Mouse (Mus musculus) heart, embryonic 14.5 days (tissue): ENCODE data around the gene Olfr787. TPM values are rescaled to one million over a fixed set of nuclear protein-coding genes. Genes with fewer than 3 reads are reported as not detected.

ENCODE experiments used
- ATAC-seq: fragments of 200-750 bp; cut with Nextera tagmentation; 2 replicates; pipeline ENCODE4 v1.8.0; 2017; ENCODE audit warnings: low read depth, moderate TSS enrichment; ENCODE audit not compliant: insufficient number of reproducible peaks, insufficient read depth, low FRiP score
- H3K27ac ChIP-seq, 2 experiments: fragments of 200-500 bp in 1 of 2; fragments of 300-500 bp in 1 of 2; sonication (generic) in 1 of 2; replicated peaks in 1 of 2; 2 replicates each; pipeline ENCODE4 v1.5.1; 2012 to 2014; ENCODE audit warnings: low read depth in 2 of 2, low read length in 2 of 2, control low read depth in 1 of 2, mild to moderate bottlenecking in 1 of 2, mixed read lengths in 1 of 2; ENCODE audit not compliant: control insufficient read depth in 1 of 2, insufficient read depth in 1 of 2
- H3K27me3 ChIP-seq: fragments of 300-500 bp; sonication (generic); 2 replicates; pipeline ENCODE4 v1.6.1; 2014; ENCODE audit warnings: mild to moderate bottlenecking, low read length, control low read depth; ENCODE audit not compliant: control insufficient read depth, insufficient read depth
- H3K36me3 ChIP-seq: fragments of 300-500 bp; sonication (generic); 2 replicates; pipeline ENCODE4 v1.6.1; 2014; ENCODE audit warnings: mild to moderate bottlenecking, control low read depth, low read length, mixed read lengths; ENCODE audit not compliant: control insufficient read depth, insufficient read depth
- H3K4me1 ChIP-seq, 2 experiments: fragments of 200-500 bp in 1 of 2; fragments of 300-500 bp in 1 of 2; sonication (generic) in 1 of 2; 2 replicates each; pipeline ENCODE4 v1.6.1; 2012 to 2014; ENCODE audit warnings: low read length in 2 of 2, control low read depth in 1 of 2, mixed read lengths in 1 of 2; ENCODE audit not compliant: control insufficient read depth in 2 of 2, insufficient read depth in 2 of 2
- H3K4me2 ChIP-seq: fragments of 300-500 bp; sonication (generic); 2 replicates; pipeline ENCODE4 v1.6.1; 2014; ENCODE audit warnings: mild to moderate bottlenecking, low read length
- H3K4me3 ChIP-seq, 2 experiments: fragments of 200-500 bp in 1 of 2; fragments of 300-500 bp in 1 of 2; sonication (generic) in 1 of 2; 2 replicates each; pipeline ENCODE4 v1.5.1; 2012 to 2014; ENCODE audit warnings: low read length in 2 of 2, mild to moderate bottlenecking in 2 of 2, control low read depth in 1 of 2, low read depth in 1 of 2, moderate library complexity in 1 of 2; ENCODE audit not compliant: control insufficient read depth in 1 of 2, insufficient read depth in 1 of 2
- H3K9ac ChIP-seq: fragments of 300-500 bp; sonication (generic); 2 replicates; pipeline ENCODE4 v1.6.1; 2014; ENCODE audit warnings: mild to moderate bottlenecking, low read length
- H3K9me3 ChIP-seq: fragments of 300-500 bp; sonication (generic); 2 replicates; pipeline ENCODE4 v1.6.1; 2016; ENCODE audit warnings: low read length, control low read depth; ENCODE audit not compliant: control insufficient read depth
- WGBS: fragments of 180-500 bp; shearing (Covaris S2); extraction: QIAGEN DNeasy Blood & Tissue Kit; methylation state at CpG from one replicate; pipeline ENCODE4 v1.1.7; 2014; 5-methylcytosine and 5-hydroxymethylcytosine counted together
- polyA plus RNA-seq: library from polyadenylated mRNA; unstranded; fragments of >200 nt; fragmentation: Nextera tagmentation; extraction: Ambion mirVana; gene quantifications from 2 replicates; pipeline ENCODE4 v1.2.1, GENCODE M21; 2014

Gene Olfr787
- polyA plus RNA-seq: not detected in 2 replicates

- ATAC-seq: no peak
- no peaks in the 10 kb centered on the region for H3K36me3 ChIP-seq
- no peak within 1 kb of the TSS for H3K27ac ChIP-seq
- no peak within 1 kb of the TSS for H3K4me2 ChIP-seq
- H3K4me3 ChIP-seq: no peak within 1 kb of the TSS
- 63% methylated on average over 3 of the region's 3 CpGs for WGBS
- H3K27me3 ChIP-seq: no peaks in the 10 kb centered on the region
- H3K4me1 ChIP-seq: no peaks in the 10 kb centered on the region
- no peaks in the 10 kb centered on the region for H3K9me3 ChIP-seq
- no peak within 1 kb of the TSS for H3K9ac ChIP-seq
Measured at GRCm38 (mm10) chr10:129461562-129461961, at the start of gene Olfr787. Olfr787 (plus strand) TSS chr10:129461862.

GRCm38 (mm10) chr10:129427006-129427405 is 34.7 kb upstream of the Olfr787 start, which contains the start of gene Olfr786:
Olfr786 (plus strand) TSS chr10:129427306.
- ATAC-seq: no peak
- no peaks in the 10 kb centered on the region for H3K4me1 ChIP-seq
- no peaks in the 10 kb centered on the region for H3K36me3 ChIP-seq
- no peak within 1 kb of the TSS for H3K27ac ChIP-seq
- H3K4me3 ChIP-seq: no peak within 1 kb of the TSS
- no peaks in the 10 kb centered on the region for H3K9me3 ChIP-seq
- H3K27me3 ChIP-seq: no peaks in the 10 kb centered on the region
- no peak within 1 kb of the TSS for H3K4me2 ChIP-seq
- no peak within 1 kb of the TSS for H3K9ac ChIP-seq

- Histone ChIP-seq H3K4me1 (no peaks in the 10 kb centered on the region), H3K27ac (no peak within 1 kb of the TSS)
Measured at GRCm38 (mm10) chr10:129470698-129471097, 9.0 kb downstream of the Olfr787 start, which contains the start of gene Olfr788. Olfr788 (plus strand) TSS chr10:129470998.

GRCm38 (mm10) chr10:129473256-129473655 is 11.6 kb downstream of the Olfr787 start:
- no peaks in the 10 kb centered on the region for H3K27me3 ChIP-seq
- H3K36me3 ChIP-seq: no peaks in the 10 kb centered on the region
- no peak for ATAC-seq
- H3K4me3 ChIP-seq: no peak overlapping the region
- H3K4me2 ChIP-seq: no peak overlapping the region
- H3K4me1 ChIP-seq: no peaks in the 10 kb centered on the region
- WGBS: 55% methylated on average over 2 of the region's 2 CpGs
- no peak overlapping the region for H3K27ac ChIP-seq
- no peak overlapping the region for H3K9ac ChIP-seq
- H3K9me3 ChIP-seq: no peaks in the 10 kb centered on the region

More at GRCm38 (mm10) chr10:129470698-129471097, 9.0 kb downstream of the Olfr787 start, which contains the start of gene Olfr788:
- Histone ChIP-seq H3K27me3 (no peaks in the 10 kb centered on the region), H3K9ac (no peak within 1 kb of the TSS), H3K36me3 (no peaks in the 10 kb centered on the region), H3K4me2 (no peak within 1 kb of the TSS), H3K9me3 (no peaks in the 10 kb centered on the region), H3K4me3 (no peak within 1 kb of the TSS)
- no peak for ATAC-seq

- no peaks in the 10 kb centered on the region for H3K27me3 ChIP-seq
- H3K9me3 ChIP-seq: no peaks in the 10 kb centered on the region
- H3K36me3 ChIP-seq: no peaks in the 10 kb centered on the region
- H3K4me3 ChIP-seq: no peak overlapping the region
- no peak overlapping the region for H3K4me2 ChIP-seq
- H3K27ac ChIP-seq: no peak overlapping the region
- H3K4me1 ChIP-seq: no peaks in the 10 kb centered on the region
- H3K9ac ChIP-seq: no peak overlapping the region
- no peak for ATAC-seq
Measured at GRCm38 (mm10) chr10:129473723-129474122, 12.1 kb downstream of the Olfr787 start.

- Histone ChIP-seq H3K27ac (no peak within 1 kb of the TSS), H3K4me3 (no peak within 1 kb of the TSS), H3K4me2 (no peak within 1 kb of the TSS), H3K36me3 (no peaks in the 10 kb centered on the region), H3K27me3 (no peaks in the 10 kb centered on the region), H3K4me1 (no peaks in the 10 kb centered on the region), H3K9me3 (no peaks in the 10 kb centered on the region), H3K9ac (no peak within 1 kb of the TSS)
- WGBS: 37% methylated on average over 2 of the region's 2 CpGs
- no peak for ATAC-seq
Measured at GRCm38 (mm10) chr10:129484452-129484851, 22.8 kb downstream of the Olfr787 start, which contains the start of gene Olfr789. Olfr789 (plus strand) TSS chr10:129484752.

- Histone ChIP-seq H3K36me3 (no peaks in the 10 kb centered on the region), H3K4me2 (no peak overlapping the region), H3K9ac (no peak overlapping the region), H3K4me3 (no peak overlapping the region), H3K27ac (no peak overlapping the region), H3K4me1 (no peaks in the 10 kb centered on the region), H3K9me3 (no peaks in the 10 kb centered on the region), H3K27me3 (no peaks in the 10 kb centered on the region)
- no peak for ATAC-seq
- WGBS: 63% methylated on average over 2 of the region's 2 CpGs
Measured at GRCm38 (mm10) chr10:129490101-129490500, 28.4 kb downstream of the Olfr787 start.

- Histone ChIP-seq H3K27me3 (no peaks in the 10 kb centered on the region), H3K4me3 (no peak within 1 kb of the TSS), H3K9ac (no peak within 1 kb of the TSS), H3K9me3 (no peaks in the 10 kb centered on the region), H3K4me1 (no peaks in the 10 kb centered on the region), H3K4me2 (no peak within 1 kb of the TSS), H3K27ac (no peak within 1 kb of the TSS), H3K36me3 (no peaks in the 10 kb centered on the region)
- no peak for ATAC-seq
Measured at GRCm38 (mm10) chr10:129498192-129498591, 36.5 kb downstream of the Olfr787 start, which contains the start of gene Olfr790. Olfr790 (plus strand) TSS chr10:129498492.
